Mouse (Mus musculus) erythroblast, embryonic 14.5 days (primary cell): ENCODE results near the gene Epha3.

Experiments used
- GATA1 ChIP-seq: IDR thresholded peaks from 2 replicates; pipeline ENCODE4 v1.6.1; 2012; ENCODE audit warnings: low read length, inconsistent platforms, mixed read lengths
- TAL1 ChIP-seq: IDR thresholded peaks from 3 replicates; pipeline ENCODE4 v1.6.1; 2012; ENCODE audit warnings: low read length, inconsistent platforms, mixed read lengths

DNA sequence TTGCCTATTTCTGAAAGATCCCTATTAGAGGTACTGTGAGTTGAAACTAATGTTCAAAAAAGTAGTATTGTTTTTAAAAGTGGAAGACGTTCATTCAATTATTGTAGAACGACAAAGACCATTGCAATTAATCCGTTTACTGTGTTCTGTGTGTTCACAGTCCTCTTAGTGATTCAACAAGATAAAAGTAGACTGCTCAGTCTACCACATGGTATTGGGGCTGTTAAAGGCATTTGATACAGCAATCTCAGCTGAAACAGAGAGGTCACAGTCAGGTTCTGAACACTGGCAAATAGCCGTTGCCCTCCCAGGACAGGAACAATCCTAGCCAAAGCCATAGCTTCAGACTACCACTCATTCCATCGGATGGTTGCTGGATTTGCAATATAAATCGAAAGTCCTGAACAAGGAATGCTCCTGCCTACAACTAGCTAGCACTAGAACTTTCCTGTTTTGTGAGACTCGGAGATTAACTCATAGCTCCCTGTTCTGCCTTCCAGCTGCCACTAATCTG lies 545 bp upstream of the Epha3 start:
- TF ChIP-seq TAL1 (no peak), GATA1 (no peak)
